Mouse (Mus musculus) intestine, postnatal 0 days (tissue): ENCODE results near the gene Tpcn2. TPM values are rescaled to one million over a fixed set of nuclear protein-coding genes. Genes with fewer than 3 reads are reported as not detected.
A peak's percentile ranks its signal among the peaks of the same experiment; 100 is the strongest.

Source experiments
- ATAC-seq: fragments of 200-750 bp; cut with Nextera tagmentation; 2 replicates; pipeline ENCODE4 v1.8.0; 2017; ENCODE audit warnings: mild to moderate bottlenecking, moderate TSS enrichment, moderate library complexity
- H3K27ac ChIP-seq: fragments of 300-500 bp; sonication (generic); 2 replicates; pipeline ENCODE4 v1.5.1; 2014; ENCODE audit warnings: mild to moderate bottlenecking, low read depth, low read length, moderate library complexity
- H3K27me3 ChIP-seq: fragments of 300-500 bp; sonication (generic); replicated peaks from 2 replicates; pipeline ENCODE4 v1.6.1; 2014; ENCODE audit warnings: low read length, mixed read lengths; ENCODE audit not compliant: control insufficient read depth, insufficient read depth
- H3K36me3 ChIP-seq: fragments of 300-500 bp; sonication (generic); 2 replicates; pipeline ENCODE4 v1.6.1; 2014; ENCODE audit warnings: mild to moderate bottlenecking, moderate library complexity; ENCODE audit not compliant: control insufficient read depth, insufficient read depth
- H3K4me1 ChIP-seq: fragments of 300-500 bp; sonication (generic); replicated peaks from 2 replicates; pipeline ENCODE4 v1.6.1; 2014; ENCODE audit warnings: antibody characterized with exemption, low read length, mixed read lengths; ENCODE audit not compliant: control insufficient read depth, insufficient read depth
- H3K4me2 ChIP-seq: fragments of 300-500 bp; sonication (generic); replicated peaks from 2 replicates; pipeline ENCODE4 v1.6.1; 2014; ENCODE audit warnings: low read depth, mild to moderate bottlenecking, moderate library complexity
- H3K4me3 ChIP-seq: fragments of 300-500 bp; sonication (generic); 2 replicates; pipeline ENCODE4 v1.5.1; 2014; ENCODE audit warnings: low read depth, low read length
- H3K9ac ChIP-seq: fragments of 300-500 bp; sonication (generic); 2 replicates; pipeline ENCODE4 v1.6.1; 2014; ENCODE audit warnings: mild to moderate bottlenecking, low read depth, low read length
- H3K9me3 ChIP-seq: fragments of 300-500 bp; sonication (generic); 2 replicates; pipeline ENCODE4 v1.6.1; 2016; ENCODE audit warnings: mixed run types; ENCODE audit not compliant: control insufficient read depth
- CTCF ChIP-seq: sonication (generic); IDR thresholded peaks from 2 replicates; pipeline ENCODE4 v1.5.1; 2016; ENCODE audit warnings: low read depth, mild to moderate bottlenecking, control low read depth, antibody characterized with exemption, moderate library complexity
- WGBS: fragments of 180-500 bp; shearing (Covaris S2); extraction: QIAGEN DNeasy Blood & Tissue Kit; methylation state at CpG from one replicate; pipeline ENCODE4 v1.1.7; 2014; 5-methylcytosine and 5-hydroxymethylcytosine counted together
- polyA plus RNA-seq: library from polyadenylated mRNA; unstranded; fragments of >200 nt; fragmentation: Nextera tagmentation; extraction: Ambion mirVana; gene quantifications from 2 replicates; pipeline ENCODE4 v1.2.1, GENCODE M21; 2015

Tpcn2 gene
- polyA plus RNA-seq, 1 experiment from 2014 or later = 7.6 TPM

- Histone ChIP-seq H3K27ac (no peak overlapping the region), H3K4me2 (no peak overlapping the region), H3K27me3 (no peaks in the 10 kb centered on the region), H3K4me3 (no peak overlapping the region), H3K9me3 (no peaks in the 10 kb centered on the region), H3K4me1 (no peaks in the 10 kb centered on the region), H3K9ac (no peak overlapping the region), H3K36me3 (no peaks in the 10 kb centered on the region)
- TF ChIP-seq CTCF = no peak
- 45% methylated on average over 4 of the region's 4 CpGs for WGBS
- ATAC-seq = no peak
Measured at GRCm38 (mm10) chr7:145308866-145309265, 25.1 kb upstream of the Tpcn2 start.

GRCm38 (mm10) chr7:145308061-145308675 is 24.4 kb upstream of the Tpcn2 start:
- TF ChIP-seq CTCF = no peak
- Histone ChIP-seq H3K9me3 (no peaks in the 10 kb centered on the region), H3K27ac (no peak overlapping the region), H3K27me3 (no peaks in the 10 kb centered on the region), H3K4me1 (no peaks in the 10 kb centered on the region), H3K4me3 (no peak overlapping the region), H3K9ac (no peak overlapping the region), H3K36me3 (no peaks in the 10 kb centered on the region), H3K4me2 (no peak overlapping the region)
- 74% methylated on average over 30 of the region's 30 CpGs for WGBS
- ATAC-seq = no peak

GRCm38 (mm10) chr7:145307636-145308035 is 23.8 kb upstream of the Tpcn2 start:
- Histone ChIP-seq H3K4me2 (no peak overlapping the region), H3K9me3 (no peaks in the 10 kb centered on the region), H3K27me3 (no peaks in the 10 kb centered on the region), H3K36me3 (no peaks in the 10 kb centered on the region), H3K9ac (no peak overlapping the region), H3K27ac (no peak overlapping the region), H3K4me3 (no peak overlapping the region), H3K4me1 (no peaks in the 10 kb centered on the region)
- no peak for TF ChIP-seq CTCF
- ATAC-seq = no peak
- WGBS = 92% methylated on average over 10 of the region's 10 CpGs

- H3K9ac ChIP-seq = no peak overlapping the region
- no peak overlapping the region for H3K4me3 ChIP-seq
- WGBS = 78% methylated on average over 2 of the region's 2 CpGs
- no peaks in the 10 kb centered on the region for H3K27me3 ChIP-seq
- no peak for ATAC-seq
- H3K4me1 ChIP-seq = 0 out of 2 replicates have a peak, but pooled peaks cover 5% of the 10 kb centered on the region
- no peaks in the 10 kb centered on the region for H3K9me3 ChIP-seq
- no peaks in the 10 kb centered on the region for H3K36me3 ChIP-seq
- no peak overlapping the region for H3K27ac ChIP-seq
- no peak for TF ChIP-seq CTCF
- no peak overlapping the region for H3K4me2 ChIP-seq
Measured at GRCm38 (mm10) chr7:145304153-145304552, 20.3 kb upstream of the Tpcn2 start.

- 4% methylated on average over 20 of the region's 20 CpGs for WGBS
- peak overlapping the region; percentile 3; the same call in 1 of the 2 replicates for H3K4me3 ChIP-seq
- H3K36me3 ChIP-seq = no peaks in the 10 kb centered on the region
- H3K9ac ChIP-seq = peak overlapping the region; percentile 13; the same call in 1 of the 2 replicates
- TF ChIP-seq CTCF = no peak
- H3K4me1 ChIP-seq = 0 out of 2 replicates have a peak, but pooled peaks cover 5% of the 10 kb centered on the region
- ATAC-seq = peak; percentile 90
- H3K27ac ChIP-seq = no peak overlapping the region
- peak overlapping the region; percentile 52 for H3K4me2 ChIP-seq
- no peaks in the 10 kb centered on the region for H3K27me3 ChIP-seq
- no peaks in the 10 kb centered on the region for H3K9me3 ChIP-seq
Measured at GRCm38 (mm10) chr7:145302488-145303285, 18.9 kb upstream of the Tpcn2 start.

- Histone ChIP-seq H3K27ac (no peak overlapping the region), H3K9ac (no peak overlapping the region), H3K4me1 (0 out of 2 replicates have a peak, but pooled peaks cover 5% of the 10 kb centered on the region), H3K27me3 (no peaks in the 10 kb centered on the region), H3K4me3 (no peak overlapping the region), H3K9me3 (no peaks in the 10 kb centered on the region), H3K4me2 (peak overlapping the region; percentile 52), H3K36me3 (no peaks in the 10 kb centered on the region)
- ATAC-seq = no peak
- no peak for TF ChIP-seq CTCF
- 81% methylated on average over 6 of the region's 6 CpGs for WGBS
Measured at GRCm38 (mm10) chr7:145301341-145302005, 17.7 kb upstream of the Tpcn2 start.
